Mouse (Mus musculus) neural tube, embryonic 14.5 days (tissue): ENCODE measurements around the gene Olfr152. TPM values are rescaled to one million over a fixed set of nuclear protein-coding genes. Genes with fewer than 3 reads are reported as not detected.

ENCODE experiments used
- ATAC-seq: fragments of 200-750 bp; cut with Nextera tagmentation; 2 replicates; pipeline ENCODE4 v1.8.0; 2017; ENCODE audit warnings: low read depth, mild to moderate bottlenecking, moderate TSS enrichment, moderate library complexity
- H3K27ac ChIP-seq: fragments of 300-500 bp; sonication (generic); 2 replicates; pipeline ENCODE4 v1.5.1; 2014; ENCODE audit warnings: low read depth, mild to moderate bottlenecking, control low read depth, low read length, moderate library complexity, mixed read lengths
- H3K27me3 ChIP-seq: fragments of 300-500 bp; sonication (generic); 2 replicates; pipeline ENCODE4 v1.6.1; 2014; ENCODE audit warnings: low read length; ENCODE audit not compliant: control insufficient read depth, insufficient read depth
- H3K36me3 ChIP-seq: fragments of 300-500 bp; sonication (generic); 2 replicates; pipeline ENCODE4 v1.6.1; 2014; ENCODE audit warnings: low read length, mixed read lengths; ENCODE audit not compliant: control insufficient read depth, insufficient read depth
- H3K4me1 ChIP-seq: fragments of 300-500 bp; sonication (generic); 2 replicates; pipeline ENCODE4 v1.6.1; 2014; ENCODE audit warnings: low read length; ENCODE audit not compliant: control insufficient read depth, insufficient read depth
- H3K4me2 ChIP-seq: fragments of 300-500 bp; sonication (generic); 2 replicates; pipeline ENCODE4 v1.6.1; 2014; ENCODE audit warnings: mild to moderate bottlenecking, low read depth, low read length, control low read depth
- H3K4me3 ChIP-seq: fragments of 300-500 bp; sonication (generic); 2 replicates; pipeline ENCODE4 v1.5.1; 2014; ENCODE audit warnings: low read depth, low read length, control low read depth, mixed read lengths
- H3K9ac ChIP-seq: fragments of 300-500 bp; sonication (generic); replicated peaks from 2 replicates; pipeline ENCODE4 v1.6.1; 2014; ENCODE audit warnings: low read depth, mild to moderate bottlenecking, control low read depth, low read length, mixed read lengths
- H3K9me3 ChIP-seq: fragments of 300-500 bp; sonication (generic); 2 replicates; pipeline ENCODE4 v1.6.1; 2016; ENCODE audit warnings: low read length; ENCODE audit not compliant: control insufficient read depth
- WGBS: fragments of 180-500 bp; shearing (Covaris S2); extraction: QIAGEN DNeasy Blood & Tissue Kit; methylation state at CpG from one replicate; pipeline ENCODE4 v1.1.7; 2014; 5-methylcytosine and 5-hydroxymethylcytosine counted together
- polyA plus RNA-seq: library from polyadenylated mRNA; unstranded; fragments of >200 nt; fragmentation: Nextera tagmentation; extraction: Ambion mirVana; gene quantifications from 2 replicates; pipeline ENCODE4 v1.2.1, GENCODE M21; 2014

Olfr152 gene
- polyA plus RNA-seq: not detected in 2 replicates

DNA sequence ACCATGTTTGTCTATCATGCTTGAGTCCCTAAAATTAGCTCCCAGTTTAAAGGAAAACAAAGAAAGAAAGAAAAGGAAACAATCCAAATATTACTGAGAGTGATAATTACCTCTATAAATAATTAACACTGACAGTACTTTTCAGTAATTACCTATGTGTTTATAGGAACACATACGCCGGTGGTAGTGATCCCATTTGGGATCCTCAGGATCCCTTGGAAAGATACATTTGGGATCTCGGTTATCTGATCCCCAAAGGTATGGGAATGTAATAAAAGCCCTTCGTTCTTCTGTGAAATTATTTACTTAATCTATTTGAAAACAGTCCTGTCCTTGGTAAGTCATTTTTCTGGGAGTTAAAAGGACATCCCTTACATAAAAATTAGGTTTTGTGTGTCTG lies at the start of gene Olfr152:
Gene Olfr152, plus strand, starts transcription at position 301 of the 400 bp plus-strand sequence.
- no peak within 1 kb of the TSS for H3K9ac ChIP-seq
- H3K4me1 ChIP-seq: no peaks in the 10 kb centered on the region
- H3K36me3 ChIP-seq: no peaks in the 10 kb centered on the region
- H3K4me3 ChIP-seq: no peak within 1 kb of the TSS
- 81% methylated on average over 4 of the region's 4 CpGs for WGBS
- no peaks in the 10 kb centered on the region for H3K27me3 ChIP-seq
- no peak within 1 kb of the TSS for H3K27ac ChIP-seq
- ATAC-seq: no peak
- no peaks in the 10 kb centered on the region for H3K9me3 ChIP-seq
- H3K4me2 ChIP-seq: no peak within 1 kb of the TSS

DNA sequence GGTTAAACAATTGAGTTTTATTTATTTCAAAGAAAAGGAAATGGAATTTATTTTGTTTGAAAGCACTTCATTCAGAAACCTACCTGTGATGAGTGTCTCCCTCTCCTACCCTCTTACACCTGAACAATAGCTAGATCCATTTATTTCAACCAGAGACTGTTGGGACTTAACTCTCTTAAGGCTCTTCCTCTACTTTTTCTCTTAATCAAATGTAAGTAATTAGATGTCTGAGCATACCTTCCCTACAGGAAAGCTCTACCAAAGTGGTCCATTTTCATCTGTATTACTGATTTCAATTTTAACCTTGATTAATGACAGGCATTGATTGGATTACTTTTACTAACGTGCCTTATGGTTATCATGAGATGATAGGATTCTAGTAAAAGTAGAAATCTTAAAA lies 39.4 kb upstream of the Olfr152 start, which contains the start of gene Olfr1138:
Gene Olfr1138, minus strand, starts transcription at position 101 of the 400 bp plus-strand sequence.
- H3K9me3 ChIP-seq: no peaks in the 10 kb centered on the region
- no peak within 1 kb of the TSS for H3K4me2 ChIP-seq
- H3K27ac ChIP-seq: no peak within 1 kb of the TSS
- no peaks in the 10 kb centered on the region for H3K36me3 ChIP-seq
- no peak for ATAC-seq
- no peaks in the 10 kb centered on the region for H3K27me3 ChIP-seq
- WGBS: 88% methylated on average over 1 of the region's 1 CpGs
- no peak within 1 kb of the TSS for H3K4me3 ChIP-seq
- no peak within 1 kb of the TSS for H3K9ac ChIP-seq
- no peaks in the 10 kb centered on the region for H3K4me1 ChIP-seq

DNA sequence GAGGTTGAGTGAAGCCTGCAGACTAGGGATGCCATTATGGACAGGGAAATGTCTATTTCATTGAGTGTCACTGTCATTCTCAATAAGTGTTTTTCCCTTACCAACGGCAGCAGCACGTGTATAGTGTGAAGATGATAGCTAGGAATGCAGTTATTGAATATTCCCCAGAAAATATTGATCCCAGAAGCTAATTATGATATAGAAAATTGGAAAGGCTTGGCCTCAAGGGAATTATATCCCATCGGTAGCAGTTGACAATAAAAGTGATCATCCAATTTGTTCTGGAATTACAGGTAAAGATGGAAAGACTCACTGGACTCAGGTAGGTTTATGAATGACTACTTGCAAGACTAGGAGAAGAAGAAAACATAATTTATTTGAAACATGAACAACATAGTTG lies 35.8 kb upstream of the Olfr152 start, which contains the start of gene Olfr1140:
Gene Olfr1140, plus strand, starts transcription at position 301 of the 400 bp plus-strand sequence.
- Histone ChIP-seq H3K4me2 (no peak within 1 kb of the TSS), H3K27me3 (no peaks in the 10 kb centered on the region), H3K9ac (no peak within 1 kb of the TSS), H3K9me3 (no peaks in the 10 kb centered on the region), H3K27ac (no peak within 1 kb of the TSS), H3K36me3 (no peaks in the 10 kb centered on the region), H3K4me3 (no peak within 1 kb of the TSS), H3K4me1 (no peaks in the 10 kb centered on the region)
- WGBS: 76% methylated on average over 3 of the region's 3 CpGs
- no peak for ATAC-seq

GRCm38 (mm10) chr2:87753891-87754290 lies 25.4 kb upstream of the Olfr152 start, which contains the start of gene Olfr1141:
Olfr1141 (minus strand) TSS chr2:87753991.
- Histone ChIP-seq H3K9me3 (no peaks in the 10 kb centered on the region), H3K9ac (no peak within 1 kb of the TSS), H3K4me3 (no peak within 1 kb of the TSS), H3K4me1 (no peaks in the 10 kb centered on the region), H3K27me3 (no peaks in the 10 kb centered on the region), H3K36me3 (no peaks in the 10 kb centered on the region), H3K4me2 (no peak within 1 kb of the TSS), H3K27ac (no peak within 1 kb of the TSS)
- 93% methylated on average over 1 of the region's 1 CpGs for WGBS
- ATAC-seq: no peak

GRCm38 (mm10) chr2:87776143-87776542 lies 3.1 kb upstream of the Olfr152 start:
- H3K4me1 ChIP-seq: no peaks in the 10 kb centered on the region
- no peak for ATAC-seq
- WGBS: 69% methylated on average over 1 of the region's 1 CpGs
- no peaks in the 10 kb centered on the region for H3K9me3 ChIP-seq
- H3K27ac ChIP-seq: no peak overlapping the region
- H3K27me3 ChIP-seq: no peaks in the 10 kb centered on the region
- H3K36me3 ChIP-seq: no peaks in the 10 kb centered on the region
- no peak overlapping the region for H3K4me3 ChIP-seq
- no peak overlapping the region for H3K9ac ChIP-seq
- H3K4me2 ChIP-seq: no peak overlapping the region

DNA sequence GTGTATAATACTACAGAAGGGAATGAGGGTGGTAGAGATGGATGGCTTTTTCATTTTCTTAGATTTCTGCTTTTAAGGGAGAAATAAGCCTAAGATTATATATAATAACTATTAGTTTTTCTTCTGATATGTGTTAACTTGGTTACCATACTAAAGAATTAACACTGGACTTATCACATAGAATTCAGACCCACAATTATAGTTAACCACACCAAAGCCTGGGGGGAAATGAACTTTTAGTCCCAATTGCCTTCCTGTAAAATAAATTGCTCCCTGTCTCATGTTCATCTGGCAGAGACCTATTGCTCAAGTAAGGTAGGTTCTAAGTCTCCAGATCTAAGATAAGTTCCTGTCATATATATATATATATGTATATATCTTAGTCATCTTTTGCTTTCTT lies 21.0 kb downstream of the Olfr152 start, which contains the start of gene Olfr1143:
Gene Olfr1143, plus strand, starts transcription at position 301 of the 400 bp plus-strand sequence.
- Histone ChIP-seq H3K27me3 (no peaks in the 10 kb centered on the region), H3K4me1 (no peaks in the 10 kb centered on the region), H3K4me2 (no peak within 1 kb of the TSS), H3K9me3 (no peaks in the 10 kb centered on the region), H3K36me3 (no peaks in the 10 kb centered on the region), H3K27ac (no peak within 1 kb of the TSS), H3K9ac (no peak within 1 kb of the TSS), H3K4me3 (no peak within 1 kb of the TSS)
- no peak for ATAC-seq

DNA sequence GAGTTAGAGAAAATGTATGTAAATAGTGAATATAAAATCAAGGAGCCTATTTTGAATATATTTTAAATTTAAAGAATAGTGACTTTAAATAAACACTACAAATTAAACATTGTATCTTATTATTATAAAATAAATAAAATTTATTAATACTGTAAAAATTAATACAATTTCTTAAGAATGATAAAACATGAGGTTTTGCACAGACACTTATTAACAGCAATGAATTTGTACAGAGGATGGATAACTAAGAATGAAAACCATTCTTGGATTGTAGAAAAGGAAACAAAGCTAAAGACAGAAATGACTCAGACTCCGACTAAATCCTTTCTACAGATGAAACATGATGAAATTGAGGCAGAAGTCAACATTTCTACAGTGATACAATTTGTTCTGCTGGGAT lies 30.2 kb downstream of the Olfr152 start, which contains the start of gene Olfr1145:
Gene Olfr1145, plus strand, starts transcription at position 301 of the 400 bp plus-strand sequence.
- 81% methylated on average over 1 of the region's 1 CpGs for WGBS
- Histone ChIP-seq H3K4me3 (no peak within 1 kb of the TSS), H3K9me3 (no peaks in the 10 kb centered on the region), H3K27ac (no peak within 1 kb of the TSS), H3K9ac (no peak within 1 kb of the TSS), H3K27me3 (no peaks in the 10 kb centered on the region), H3K4me2 (no peak within 1 kb of the TSS), H3K36me3 (no peaks in the 10 kb centered on the region), H3K4me1 (no peaks in the 10 kb centered on the region)
- no peak for ATAC-seq

GRCm38 (mm10) chr2:87830233-87830632 lies 51.0 kb downstream of the Olfr152 start, which contains the start of gene Olfr1148:
Olfr1148 (plus strand) TSS chr2:87830533.
- H3K9me3 ChIP-seq: no peaks in the 10 kb centered on the region
- no peak within 1 kb of the TSS for H3K27ac ChIP-seq
- H3K27me3 ChIP-seq: no peaks in the 10 kb centered on the region
- no peak within 1 kb of the TSS for H3K9ac ChIP-seq
- H3K4me1 ChIP-seq: no peaks in the 10 kb centered on the region
- H3K36me3 ChIP-seq: no peaks in the 10 kb centered on the region
- no peak within 1 kb of the TSS for H3K4me3 ChIP-seq
- no peak for ATAC-seq
- no peak within 1 kb of the TSS for H3K4me2 ChIP-seq
- 93% methylated on average over 1 of the region's 1 CpGs for WGBS
